Mouse (Mus musculus): ENCODE data around the gene Izumo1r. TPM values are rescaled to one million over a fixed set of nuclear protein-coding genes. Genes with fewer than 3 reads are reported as not detected.
A peak's percentile ranks its signal among the peaks of the same experiment; 100 is the strongest.

Gene Izumo1r
- polyA plus RNA-seq, 1 experiment from 2014 or later: not detected

GRCm38 (mm10) chr9:14856922-14857654, 46.7 kb downstream of the Izumo1r start:
- no peak overlapping the region for H3K27ac ChIP-seq
- H3K4me1 ChIP-seq: peaks cover 8% of the 10 kb centered on the region
- H3K9ac ChIP-seq: no peak overlapping the region
- 64% methylated on average over 4 of the region's 4 CpGs for WGBS
- no peak overlapping the region for H3K4me3 ChIP-seq (replicated peaks)
- no peaks in the 10 kb centered on the region for H3K36me3 ChIP-seq (replicated peaks)
- no peak for ATAC-seq (ENCODE audit: low FRiP score)
- no peak overlapping the region for H3K4me2 ChIP-seq
- H3K9me3 ChIP-seq: no peaks in the 10 kb centered on the region
- H3K27me3 ChIP-seq: peaks cover 39% of the 10 kb centered on the region

DNA sequence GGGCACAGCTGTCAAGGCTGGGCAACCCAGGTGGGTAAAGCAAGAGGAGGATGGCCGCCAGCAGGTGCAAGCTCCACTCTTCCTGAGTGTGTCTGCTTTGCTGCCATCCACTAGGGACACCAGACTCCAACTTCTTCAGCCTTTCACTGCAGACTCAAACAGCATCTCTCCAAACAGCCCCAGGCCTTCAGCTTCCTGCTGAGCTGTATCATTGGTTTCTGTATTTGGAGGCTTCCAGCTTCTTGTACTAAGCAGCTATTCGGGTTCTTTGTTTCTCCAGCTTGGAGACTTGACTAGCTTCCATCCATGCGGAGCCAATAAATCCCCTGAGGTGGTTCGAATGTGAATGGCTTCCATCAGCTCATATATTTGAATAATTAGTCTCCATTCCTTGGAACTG, 49.2 kb downstream of the Izumo1r start:
- Histone ChIP-seq H3K36me3 (replicated peaks) (no peaks in the 10 kb centered on the region), H3K27ac (no peak overlapping the region), H3K4me1 (no peaks in the 10 kb centered on the region; the same call in 1 of the 2 replicates), H3K4me2 (no peak overlapping the region), H3K27me3 (peaks cover 15% of the 10 kb centered on the region), H3K9me3 (no peaks in the 10 kb centered on the region), H3K9ac (no peak overlapping the region), H3K4me3 (replicated peaks) (no peak overlapping the region)
- WGBS: 71% methylated on average over 4 of the region's 4 CpGs
- no peak for ATAC-seq (ENCODE audit: low FRiP score)

DNA sequence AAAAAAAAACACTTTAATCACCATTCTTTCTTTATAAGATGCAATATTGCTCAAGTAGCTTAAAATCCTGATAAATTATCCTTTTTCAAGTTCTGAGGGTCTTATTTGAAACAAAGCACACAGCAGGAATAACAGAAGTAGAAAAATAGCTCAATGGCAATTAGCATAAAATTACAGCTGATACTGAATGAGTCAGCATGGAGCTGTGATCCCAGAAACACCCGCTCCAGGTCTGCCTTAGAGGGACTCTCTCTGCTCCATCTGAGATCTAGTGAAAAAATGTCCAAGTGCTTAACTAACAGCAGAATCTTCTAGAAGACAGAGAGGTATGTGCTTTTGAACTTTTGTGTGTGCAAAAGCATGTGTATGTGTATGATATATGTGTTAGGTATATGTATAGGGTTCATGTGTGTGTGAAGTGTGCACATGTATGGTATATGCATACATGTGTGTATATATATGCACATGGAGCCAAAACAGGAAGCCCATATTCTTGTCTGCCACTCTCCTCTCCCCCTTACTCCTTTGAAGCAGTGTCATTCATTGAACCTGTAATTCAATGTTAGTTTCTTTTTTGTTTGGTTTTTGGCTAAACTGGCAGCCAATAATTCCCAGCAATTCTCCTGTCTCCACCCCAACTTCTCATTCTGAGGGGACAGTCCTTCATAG, 55.3 kb downstream of the Izumo1r start:
- Histone ChIP-seq H3K4me3 (replicated peaks) (no peak overlapping the region), H3K4me2 (no peak overlapping the region), H3K9ac (no peak overlapping the region), H3K27ac (no peak overlapping the region), H3K4me1 (no peaks in the 10 kb centered on the region), H3K9me3 (no peaks in the 10 kb centered on the region), H3K27me3 (no peaks in the 10 kb centered on the region), H3K36me3 (replicated peaks) (no peaks in the 10 kb centered on the region)
- no peak for ATAC-seq (ENCODE audit: low FRiP score)
- 58% methylated on average over 1 of the region's 1 CpGs for WGBS

- Histone ChIP-seq H3K4me1 (no peaks in the 10 kb centered on the region), H3K27ac (no peak overlapping the region), H3K4me3 (replicated peaks) (no peak overlapping the region), H3K36me3 (replicated peaks) (no peaks in the 10 kb centered on the region), H3K9ac (no peak overlapping the region), H3K27me3 (no peaks in the 10 kb centered on the region), H3K4me2 (no peak overlapping the region), H3K9me3 (no peaks in the 10 kb centered on the region)
- WGBS: 51% methylated on average over 5 of the region's 5 CpGs
- no peak for ATAC-seq (ENCODE audit: low FRiP score)
These were observed 57.3 kb downstream of the Izumo1r start for GRCm38 (mm10) chr9:14846428-14846827.

- H3K9ac ChIP-seq: no peak overlapping the region
- no peaks in the 10 kb centered on the region for H3K4me1 ChIP-seq
- 90% methylated on average over 3 of the region's 3 CpGs for WGBS
- no peaks in the 10 kb centered on the region for H3K9me3 ChIP-seq
- H3K27ac ChIP-seq: no peak overlapping the region
- no peaks in the 10 kb centered on the region for H3K36me3 ChIP-seq (replicated peaks)
- ATAC-seq (ENCODE audit: low FRiP score): no peak
- no peak overlapping the region for H3K4me2 ChIP-seq
- H3K4me3 ChIP-seq (replicated peaks): no peak overlapping the region
- no peaks in the 10 kb centered on the region for H3K27me3 ChIP-seq
These were observed 59.8 kb downstream of the Izumo1r start for GRCm38 (mm10) chr9:14843901-14844300.

DNA sequence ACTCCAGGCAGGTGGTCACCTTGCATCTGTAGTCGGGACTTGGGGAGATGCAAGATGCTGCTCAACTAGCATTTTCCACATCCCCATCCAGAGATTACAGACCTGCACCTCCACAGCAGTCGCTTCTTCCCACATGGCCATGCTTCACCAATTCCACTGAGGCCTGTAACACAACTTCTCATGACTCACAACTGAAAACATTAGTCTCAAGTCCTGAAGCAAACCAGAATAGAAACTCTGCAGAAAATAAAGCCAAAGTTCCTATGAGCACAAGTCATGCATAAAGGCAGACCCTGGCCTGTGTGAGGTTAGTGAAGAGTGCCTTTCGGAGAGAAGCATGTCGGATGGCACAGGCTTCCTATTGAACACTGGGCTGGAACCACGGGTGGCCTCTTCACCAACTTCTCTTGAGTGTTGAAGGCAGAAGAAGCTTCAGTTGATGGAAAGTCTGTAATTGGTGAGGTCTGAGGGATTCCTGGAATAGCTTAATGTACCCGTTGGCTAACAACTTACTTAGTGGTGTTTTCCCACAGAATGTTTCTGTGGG, 60.4 kb downstream of the Izumo1r start:
- H3K36me3 ChIP-seq (replicated peaks): no peaks in the 10 kb centered on the region
- H3K4me1 ChIP-seq: no peaks in the 10 kb centered on the region
- no peak for ATAC-seq (ENCODE audit: low FRiP score)
- no peak overlapping the region for H3K27ac ChIP-seq
- no peaks in the 10 kb centered on the region for H3K27me3 ChIP-seq
- WGBS: 97% methylated on average over 6 of the region's 6 CpGs
- H3K9ac ChIP-seq: no peak overlapping the region
- no peak overlapping the region for H3K4me3 ChIP-seq (replicated peaks)
- no peak overlapping the region for H3K4me2 ChIP-seq
- no peaks in the 10 kb centered on the region for H3K9me3 ChIP-seq

DNA sequence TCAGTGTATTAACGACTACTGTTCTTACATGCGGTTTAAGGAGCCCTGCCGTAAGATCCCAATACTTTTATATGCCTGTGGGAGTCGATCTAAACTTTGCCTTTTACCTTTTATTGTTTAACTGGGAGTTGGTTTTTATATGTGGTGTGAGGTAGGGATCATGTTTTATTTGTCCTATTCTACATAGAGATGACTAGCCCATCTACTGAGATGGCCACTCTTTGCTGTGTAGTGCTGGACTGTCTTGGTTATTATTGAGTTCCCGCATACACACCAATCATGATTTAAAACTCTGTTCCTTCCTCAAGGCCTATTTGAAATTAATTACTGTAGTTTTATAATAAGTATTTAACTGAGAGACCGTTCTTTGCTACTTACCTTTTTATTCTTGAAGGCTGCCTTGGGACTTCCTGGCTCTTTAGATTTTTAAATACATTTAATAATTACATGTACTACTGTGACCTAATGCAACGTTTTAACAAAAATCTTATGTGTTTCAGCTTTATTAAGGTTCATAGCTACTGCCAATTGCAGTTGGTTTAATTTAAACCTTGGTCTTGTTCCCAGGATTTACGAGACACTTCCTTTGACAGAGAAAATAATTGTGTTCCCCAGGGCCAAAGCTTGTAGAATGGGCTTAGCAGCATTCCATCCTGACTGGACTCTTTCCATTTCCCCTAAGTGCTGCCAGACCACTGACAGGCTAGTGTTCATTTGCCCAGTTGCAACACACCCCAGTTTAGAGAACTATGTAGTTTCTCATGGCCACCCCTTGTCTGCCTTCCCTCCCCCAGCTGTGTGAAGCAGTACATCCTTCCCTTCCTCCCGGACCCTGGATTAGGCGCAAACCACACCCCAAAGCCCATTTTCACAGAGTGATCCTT, 61.6 kb downstream of the Izumo1r start:
- Histone ChIP-seq H3K4me3 (replicated peaks) (no peak overlapping the region), H3K4me2 (no peak overlapping the region), H3K27me3 (no peaks in the 10 kb centered on the region), H3K9me3 (no peaks in the 10 kb centered on the region), H3K36me3 (replicated peaks) (no peaks in the 10 kb centered on the region), H3K27ac (no peak overlapping the region), H3K9ac (no peak overlapping the region), H3K4me1 (no peaks in the 10 kb centered on the region)
- ATAC-seq (ENCODE audit: low FRiP score): no peak
- 84% methylated on average over 10 of the region's 10 CpGs for WGBS

- Histone ChIP-seq H3K4me3 (replicated peaks) (no peak overlapping the region), H3K9me3 (no peaks in the 10 kb centered on the region), H3K27me3 (no peaks in the 10 kb centered on the region), H3K36me3 (replicated peaks) (peaks cover 15% of the 10 kb centered on the region), H3K9ac (no peak overlapping the region), H3K4me2 (no peak overlapping the region), H3K27ac (no peak overlapping the region), H3K4me1 (no peaks in the 10 kb centered on the region)
- no peak for ATAC-seq (ENCODE audit: low FRiP score)
- WGBS: 87% methylated on average over 5 of the region's 5 CpGs
These were observed 63.8 kb downstream of the Izumo1r start for GRCm38 (mm10) chr9:14839970-14840369.

DNA sequence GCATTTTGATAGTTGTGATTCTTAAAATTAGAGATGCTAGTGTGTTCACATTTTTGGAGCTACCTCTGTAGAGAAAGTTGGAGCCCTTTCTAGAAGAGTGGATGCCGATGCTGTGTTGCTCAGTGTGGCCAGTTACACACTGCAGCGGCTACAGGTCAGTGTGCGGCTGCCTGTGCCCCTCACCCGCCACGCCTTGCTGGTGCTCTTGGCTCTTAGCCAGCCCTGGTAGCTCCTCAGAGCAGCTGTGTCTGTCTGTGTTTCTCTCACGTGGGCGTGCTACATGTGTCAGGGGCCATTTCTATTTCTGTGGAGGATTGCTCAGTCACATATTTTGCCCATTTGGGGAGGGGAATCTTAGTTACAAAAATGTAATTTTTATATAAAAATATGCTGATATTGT, 64.2 kb downstream of the Izumo1r start:
- Histone ChIP-seq H3K36me3 (replicated peaks) (peaks cover 19% of the 10 kb centered on the region), H3K27me3 (no peaks in the 10 kb centered on the region), H3K9ac (no peak overlapping the region), H3K4me2 (no peak overlapping the region), H3K27ac (no peak overlapping the region), H3K4me1 (no peaks in the 10 kb centered on the region), H3K9me3 (no peaks in the 10 kb centered on the region), H3K4me3 (replicated peaks) (no peak overlapping the region)
- WGBS: 61% methylated on average over 7 of the region's 7 CpGs
- peak; percentile 61; the same call in 1 of the 2 replicates for ATAC-seq (ENCODE audit: low FRiP score)

Other genes with a start within 250 kb of the Izumo1r start
- 0.17 TPM in 1 of 2 replicates, not detected in the other for gene Piwil4, start 163.2 kb downstream of the Izumo1r start, polyA plus RNA-seq (2016; fragmentation: Nextera tagmentation; extraction: Ambion mirVana)
- 1.5 TPM in 2 replicates for gene Fut4, start 151.6 kb downstream of the Izumo1r start, polyA plus RNA-seq (2016; fragmentation: Nextera tagmentation; extraction: Ambion mirVana)
- 0.62 and 1.5 TPM in 2 replicates for gene 1700012B09Rik, start 132.9 kb downstream of the Izumo1r start, polyA plus RNA-seq (2016; fragmentation: Nextera tagmentation; extraction: Ambion mirVana)
- gene Mre11a, start 119.3 kb downstream of the Izumo1r start, polyA plus RNA-seq (2016; fragmentation: Nextera tagmentation; extraction: Ambion mirVana): 31.2 and 32.6 TPM in 2 replicates
- 54.6 and 56.9 TPM in 2 replicates for gene Ankrd49, start 119.1 kb downstream of the Izumo1r start, polyA plus RNA-seq (2016; fragmentation: Nextera tagmentation; extraction: Ambion mirVana)
- gene Gpr83, start 43.7 kb downstream of the Izumo1r start, polyA plus RNA-seq (2016; fragmentation: Nextera tagmentation; extraction: Ambion mirVana): 0.51 and 0.70 TPM in 2 replicates
- gene Panx1, start 141.5 kb upstream of the Izumo1r start, polyA plus RNA-seq (2016; fragmentation: Nextera tagmentation; extraction: Ambion mirVana): 86.8 and 100 TPM in 2 replicates
- not detected in 2 replicates for gene Hephl1, start 208.2 kb upstream of the Izumo1r start, polyA plus RNA-seq (2016; fragmentation: Nextera tagmentation; extraction: Ambion mirVana)